Mouse (Mus musculus) liver, adult (tissue): ENCODE results near the gene Wdr41.

Experiments used
- GATA4 ChIP-seq: IDR thresholded peaks from 2 replicates; pipeline ENCODE4 v1.6.1; 2014; ENCODE audit warnings: mild to moderate bottlenecking, low read length; ENCODE audit not compliant: insufficient replicate concordance

The Wdr41 gene

GRCm38 (mm10) chr13:94976219-94977186 is at the start of gene Wdr41:
Wdr41 (plus strand) TSS chr13:94976344.
- TF ChIP-seq GATA4: no peak

DNA sequence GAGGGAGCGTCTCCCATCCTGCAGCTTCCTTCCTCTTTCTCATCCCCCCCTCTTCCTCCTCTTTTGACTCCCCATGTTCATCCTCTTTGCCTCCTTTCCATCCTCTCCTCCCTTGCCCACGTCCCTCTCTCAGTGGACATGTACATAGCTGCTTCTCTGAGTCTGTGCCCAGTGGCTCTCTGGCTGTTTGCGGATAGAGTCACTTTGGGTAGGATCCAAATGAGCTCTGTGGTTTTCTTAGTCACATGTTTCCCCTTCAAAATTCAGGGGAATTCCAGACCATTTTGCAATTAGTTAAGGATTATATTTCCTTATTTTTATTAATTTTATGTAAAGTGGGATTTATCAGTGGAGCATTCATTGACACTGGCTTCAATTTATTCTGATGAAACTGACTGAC is 48.1 kb upstream of the Wdr41 start:
- no peak for TF ChIP-seq GATA4

GRCm38 (mm10) chr13:94938418-94938817 is 37.7 kb upstream of the Wdr41 start:
- TF ChIP-seq GATA4: no peak

GRCm38 (mm10) chr13:94940104-94940503 is 36.0 kb upstream of the Wdr41 start:
- no peak for TF ChIP-seq GATA4

- no peak for TF ChIP-seq GATA4
Observed at GRCm38 (mm10) chr13:94941230-94941629, 34.9 kb upstream of the Wdr41 start.

DNA sequence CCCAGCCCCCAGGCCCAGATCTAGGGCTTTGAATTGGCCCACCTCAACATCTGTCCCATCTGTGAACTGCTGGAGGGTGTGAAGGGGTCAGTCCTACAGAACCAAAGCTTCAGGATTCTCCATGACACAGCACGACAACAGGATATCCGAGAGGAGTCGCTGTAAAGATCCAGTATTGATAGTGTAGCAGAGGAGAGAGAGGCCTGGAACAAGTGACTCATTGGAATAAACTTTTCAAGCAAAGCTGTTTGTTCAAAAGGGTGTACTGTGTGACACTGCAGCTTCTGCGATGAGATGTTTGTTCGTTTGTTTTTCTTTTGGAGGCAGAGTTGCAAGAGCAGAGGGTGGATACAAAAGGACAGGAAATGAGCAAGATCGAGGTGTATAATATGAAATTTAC is 20.2 kb upstream of the Wdr41 start:
- no peak for TF ChIP-seq GATA4

DNA sequence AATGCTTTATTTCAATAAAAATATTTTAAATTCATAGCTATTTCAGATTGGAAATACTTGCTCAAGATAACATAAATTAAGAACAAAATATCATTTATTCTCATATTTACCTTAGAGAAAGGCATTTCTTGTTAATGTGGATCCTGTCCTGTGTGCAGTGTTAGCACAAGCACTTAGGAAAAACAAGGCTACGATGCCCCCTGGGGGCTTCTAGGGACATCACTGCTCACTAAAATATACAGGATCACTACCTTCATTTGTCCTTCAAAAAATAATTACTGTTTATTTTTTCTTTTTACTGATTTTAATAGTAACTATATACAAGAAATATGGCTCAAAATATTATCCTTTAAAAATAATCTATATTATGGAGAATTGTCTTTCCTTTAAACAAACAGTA is 18.2 kb upstream of the Wdr41 start:
- TF ChIP-seq GATA4: no peak

GRCm38 (mm10) chr13:94969992-94970553 is 6.1 kb upstream of the Wdr41 start:
- TF ChIP-seq GATA4: no peak

- no peak for TF ChIP-seq GATA4
Observed at GRCm38 (mm10) chr13:94975828-94976218, 321 bp upstream of the Wdr41 start.

- TF ChIP-seq GATA4: no peak
Observed at GRCm38 (mm10) chr13:94979081-94979480, 2.9 kb downstream of the Wdr41 start.

DNA sequence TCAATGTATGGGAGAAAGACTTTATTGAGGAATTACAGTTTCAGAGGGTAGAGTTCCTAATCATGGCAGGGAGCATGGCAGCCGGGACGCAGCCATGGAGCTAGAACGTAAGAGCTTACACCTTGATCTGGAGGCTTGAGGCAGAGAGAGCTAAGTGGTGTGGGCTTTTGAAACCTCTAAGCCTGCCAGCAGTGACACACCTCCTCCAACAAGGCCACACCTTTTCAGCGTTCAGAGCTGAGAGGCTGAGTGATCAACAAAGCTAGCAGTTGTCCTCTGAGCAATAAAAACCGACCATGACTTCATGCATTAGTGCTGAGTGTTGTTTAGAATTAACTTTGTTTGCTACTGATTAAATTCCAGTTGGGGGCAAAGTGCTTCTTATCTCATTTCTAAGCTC is 14.4 kb downstream of the Wdr41 start:
- no peak for TF ChIP-seq GATA4

DNA sequence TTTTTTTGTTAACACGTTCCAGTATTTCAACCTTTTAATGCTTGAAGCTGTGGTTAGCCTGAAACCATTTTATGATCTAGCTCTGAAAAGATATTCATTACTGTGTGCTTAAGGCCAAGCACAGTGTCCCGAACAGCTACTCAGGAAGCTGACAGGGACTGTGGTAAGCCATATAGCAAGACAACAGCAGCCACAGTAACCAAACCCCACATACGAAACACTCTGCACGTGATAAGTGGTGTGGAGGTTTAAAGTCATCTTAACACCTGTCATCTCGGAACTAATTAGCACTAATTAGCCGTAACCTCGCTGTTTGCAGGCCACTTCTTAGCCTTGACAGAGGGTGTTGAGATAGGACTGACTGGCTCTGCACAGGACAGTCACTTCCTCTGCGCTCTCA is 31.1 kb downstream of the Wdr41 start:
- TF ChIP-seq GATA4: no peak

DNA sequence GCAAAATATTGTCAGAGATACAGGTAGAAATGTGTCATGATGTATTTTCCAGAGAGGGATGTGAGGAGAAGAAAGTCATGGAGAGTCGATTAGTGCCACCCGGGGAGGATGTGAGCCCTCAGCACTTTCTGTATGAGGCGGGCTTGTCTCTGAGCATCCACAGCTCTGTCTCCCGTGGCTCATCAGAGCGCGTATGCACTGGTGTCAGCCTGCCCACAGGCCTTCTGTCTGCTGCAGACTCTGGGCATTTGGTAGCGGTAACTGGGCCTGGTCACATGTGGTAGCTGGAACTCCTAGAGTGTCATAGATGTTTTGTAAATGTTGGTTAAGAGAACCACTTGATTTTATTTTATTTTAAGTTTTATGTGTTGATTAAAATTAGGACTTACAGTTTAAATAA is 33.1 kb downstream of the Wdr41 start:
- no peak for TF ChIP-seq GATA4

GRCm38 (mm10) chr13:95011546-95012257 is 35.6 kb downstream of the Wdr41 start:
- no peak for TF ChIP-seq GATA4

- TF ChIP-seq GATA4: no peak
Observed at GRCm38 (mm10) chr13:95017278-95017677, 41.1 kb downstream of the Wdr41 start.

GRCm38 (mm10) chr13:95017916-95018315 is 41.8 kb downstream of the Wdr41 start:
- no peak for TF ChIP-seq GATA4

DNA sequence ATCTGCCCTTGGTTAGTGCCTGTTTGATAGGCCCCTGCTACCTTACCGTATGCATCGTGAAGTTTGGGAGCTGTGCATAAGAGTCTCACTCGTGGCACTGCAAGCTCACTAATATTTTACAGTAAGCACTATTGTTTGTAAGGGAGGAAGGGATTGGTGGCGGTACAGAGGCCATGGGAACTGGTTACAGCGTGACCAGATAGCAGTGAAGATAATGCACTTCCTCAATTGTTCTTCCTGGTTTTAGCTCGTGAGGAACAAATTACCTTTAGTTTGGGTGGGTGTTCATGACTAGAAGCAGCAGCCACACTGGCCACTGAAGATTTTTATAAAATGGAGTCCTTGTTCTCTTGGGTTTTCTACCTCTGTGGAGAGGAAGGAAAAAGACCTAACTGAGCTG is 43.2 kb downstream of the Wdr41 start:
- TF ChIP-seq GATA4: no peak

GRCm38 (mm10) chr13:95020216-95020615 is 44.1 kb downstream of the Wdr41 start:
- TF ChIP-seq GATA4: no peak
